In the genomic region with DNA sequence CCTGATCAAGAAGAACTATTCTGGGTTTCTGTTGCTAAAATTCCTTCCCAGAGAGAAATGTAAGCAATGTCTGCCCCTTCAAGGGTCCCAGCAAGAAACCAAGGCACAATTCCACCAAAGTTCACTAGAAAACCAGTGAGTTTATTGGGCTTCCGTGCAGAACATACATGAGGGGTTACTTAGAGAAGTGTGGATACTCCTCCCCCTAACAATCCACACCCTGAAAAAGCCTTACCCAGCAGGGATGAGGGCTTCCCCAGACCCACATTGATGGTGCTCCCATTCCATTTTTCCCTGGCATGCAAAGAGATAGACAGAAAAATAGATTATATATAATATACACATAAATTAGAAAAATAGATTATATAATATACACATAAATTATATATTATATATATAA, we compare ENCODE assay signal across 22 mouse cellular contexts. TPM values are rescaled to one million over a fixed set of nuclear protein-coding genes. Genes with fewer than 3 reads are reported as not detected.
DNase-seq lines count a peak whose midpoint lies in the region; ATAC-seq and TF ChIP-seq lines count a peak whose summit lies in the region.
"Had no signal": no experiment of that assay in that cellular context is flagged by ENCODE, and none has a peak within 500 bp of the region (broad histone marks: within the 10 kb centered on the region; RNA-seq: fewer than 3 reads in every experiment).

No protein-coding gene starts in this region.

- peaks cover 41% of the 10 kb centered on the region for H3K4me1 ChIP-seq in liver, embryonic 12.5 days
- H3K4me1 ChIP-seq in liver, embryonic 11.5 days (replicated peaks; ENCODE audit: control insufficient read depth, insufficient read depth, low read length), result peaks cover 14% of the 10 kb centered on the region
- H3K4me1 ChIP-seq in liver, embryonic 14.5 days (replicated peaks; ENCODE audit: control insufficient read depth in 2 of 2, insufficient read depth in 2 of 2, low read length in 1 of 2), result peaks cover 12 to 23% of the 10 kb centered on the region in 2 experiments
- H3K4me1 ChIP-seq: embryonic facial prominence, embryonic 10.5 days; embryonic facial prominence, embryonic 12.5 days; forebrain, embryonic 13.5 days; forebrain, embryonic 15.5 days had no signal

- peaks cover 7% of the 10 kb centered on the region for H3K27me3 ChIP-seq in liver, embryonic 12.5 days (replicated peaks)
- H3K27me3 ChIP-seq in liver, embryonic 11.5 days (replicated peaks; ENCODE audit: control insufficient read depth, insufficient read depth, low read length), result 0 out of 2 replicates have a peak, but pooled peaks cover under 1% of the 10 kb centered on the region
- H3K27me3 ChIP-seq in liver, embryonic 14.5 days (ENCODE audit: control insufficient read depth, insufficient read depth, low read length), result no peaks in the 10 kb centered on the region
- H3K27me3 ChIP-seq: embryonic facial prominence, embryonic 12.5 days; forebrain, embryonic 13.5 days; forebrain, embryonic 15.5 days; Patski had no signal

- 75% methylated on average over 1 of the region's 1 CpGs for WGBS in liver, embryonic 12.5 days (ENCODE audit: insufficient replicate concordance)
- 86% methylated on average over 1 of the region's 1 CpGs for WGBS in liver, embryonic 11.5 days
- 64% methylated on average over 1 of the region's 1 CpGs for WGBS in liver, embryonic 14.5 days (ENCODE audit: insufficient replicate concordance)

- no peak overlapping the region for H3K4me2 ChIP-seq in liver, embryonic 12.5 days
- no peak overlapping the region for H3K4me2 ChIP-seq in liver, embryonic 11.5 days
- H3K4me2 ChIP-seq in liver, embryonic 14.5 days (ENCODE audit: low read depth), result no peak overlapping the region
- H3K4me2 ChIP-seq: embryonic facial prominence, embryonic 12.5 days; forebrain, embryonic 13.5 days; forebrain, embryonic 15.5 days had no signal

- H3K27ac ChIP-seq in liver, embryonic 12.5 days, result peak overlapping the region; percentile 28; the same call in 1 of the 2 replicates
- H3K27ac ChIP-seq in liver, embryonic 11.5 days (ENCODE audit: low read depth, low read length), result no peak overlapping the region; the same call in 1 of the 2 replicates
- no peak overlapping the region for H3K27ac ChIP-seq in liver, embryonic 14.5 days
- H3K27ac ChIP-seq: embryonic facial prominence, embryonic 10.5 days; embryonic facial prominence, embryonic 12.5 days; forebrain, embryonic 13.5 days; forebrain, embryonic 15.5 days had no signal

- no peaks in the 10 kb centered on the region for H3K9me3 ChIP-seq in liver, embryonic 12.5 days (replicated peaks)
- 0 out of 2 replicates have a peak, but pooled peaks cover 3% of the 10 kb centered on the region for H3K9me3 ChIP-seq in liver, embryonic 11.5 days (ENCODE audit: control insufficient read depth, low read length)
- H3K9me3 ChIP-seq in liver, embryonic 14.5 days (ENCODE audit: control insufficient read depth, low read length), result no peaks in the 10 kb centered on the region
- H3K9me3 ChIP-seq: embryonic facial prominence, embryonic 10.5 days; embryonic facial prominence, embryonic 12.5 days; forebrain, embryonic 15.5 days; G1E had no signal

- TF ChIP-seq CTCF in liver, embryonic 14.5 days (IDR thresholded peaks at IDR 0.05; ENCODE audit: low read depth), result no peak

- no peak overlapping the region for H3K9ac ChIP-seq in liver, embryonic 12.5 days
- no peak overlapping the region for H3K9ac ChIP-seq in liver, embryonic 11.5 days (ENCODE audit: low read depth, low read length)
- no peak overlapping the region for H3K9ac ChIP-seq in liver, embryonic 14.5 days (replicated peaks)
- H3K9ac ChIP-seq: embryonic facial prominence, embryonic 12.5 days; forebrain, embryonic 13.5 days; forebrain, embryonic 15.5 days had no signal

- H3K36me3 ChIP-seq in liver, embryonic 12.5 days, result peaks cover 9% of the 10 kb centered on the region; the same call in 1 of the 2 replicates
- no peaks in the 10 kb centered on the region for H3K36me3 ChIP-seq in liver, embryonic 11.5 days (ENCODE audit: control insufficient read depth, insufficient read depth, low read length)
- H3K36me3 ChIP-seq in liver, embryonic 14.5 days (replicated peaks; ENCODE audit: control insufficient read depth, insufficient read depth, low read depth), result no peaks in the 10 kb centered on the region

- no peak for TF ChIP-seq EP300 in liver, embryonic 14.5 days (IDR thresholded peaks at IDR 0.05; ENCODE audit: low read depth)

- no peak for DNase-seq in liver, embryonic 11.5 days (ENCODE audit: low spot score)
- DNase-seq in liver, embryonic 14.5 days (ENCODE audit: low read depth in 3 of 3, low spot score in 3 of 3), result no peak
- DNase-seq in liver, result no peak
- DNase-seq in thymus, adult 18-20 months, result no peak
- DNase-seq: adrenal gland, adult 8-10 months; adrenal gland, postnatal 14 days; adrenal gland, postnatal 36 days; B cell, adult 2 months; cerebellum, adult 11-12 months; cerebellum, adult 2 months; cerebellum, adult 9-10 months; cerebellum, postnatal 10 days; cerebellum, postnatal 25 days had no signal

- no peak overlapping the region for H3K4me3 ChIP-seq in liver, embryonic 12.5 days
- no peak overlapping the region for H3K4me3 ChIP-seq in liver, embryonic 11.5 days (ENCODE audit: low read depth, low read length)
- no peak overlapping the region for H3K4me3 ChIP-seq in liver, embryonic 14.5 days (ENCODE audit: insufficient read depth in 1 of 2, low read depth in 2 of 2, low read length in 2 of 2)
- H3K4me3 ChIP-seq: embryonic facial prominence, embryonic 10.5 days; embryonic facial prominence, embryonic 12.5 days; forebrain, embryonic 13.5 days; forebrain, embryonic 15.5 days had no signal

- no peak; the same call in 1 of the 2 replicates for ATAC-seq in liver, embryonic 12.5 days
- ATAC-seq in liver, embryonic 11.5 days (replicated peaks; ENCODE audit: low FRiP score), result no peak
- peak; percentile 55; the same call in 1 of the 2 replicates for ATAC-seq in liver, embryonic 14.5 days (ENCODE audit: insufficient read depth)
- ATAC-seq: activated CD4-positive, CD25-positive, alpha-beta regulatory T cell, adult 4 months; CD4-positive, CD25-positive, alpha-beta regulatory T cell, adult 4 months; forebrain, embryonic 13.5 days; forebrain, embryonic 15.5 days; Patski had no signal

RNA-seq across cellular contexts. Expression of a gene that starts 11.9 kb away (rescaled TPM):
- 0.86 and 1.6 TPM in 2 replicates for polyA plus RNA-seq in liver, embryonic 12.5 days (2016; fragmentation: Nextera tagmentation; extraction: Ambion mirVana)
- polyA plus RNA-seq in liver, embryonic 11.5 days (2014; fragmentation: Nextera tagmentation; extraction: Ambion mirVana), result 2.9 and 3.5 TPM in 2 replicates
- polyA plus RNA-seq in liver, embryonic 14.5 days (2012; rRNA removed), result 0.16 and 0.40 TPM in 2 replicates
- polyA plus RNA-seq in liver, embryonic 14.5 days (2014; fragmentation: Nextera tagmentation; extraction: Ambion mirVana), result 0.10 and 0.15 TPM in 2 replicates
- polyA plus RNA-seq: activated CD4-positive, CD25-positive, alpha-beta regulatory T cell, adult 4 months; CD4-positive, CD25-positive, alpha-beta regulatory T cell, adult 4 months; G1E had no signal

RNA-seq across cellular contexts. Expression of a gene that starts 32.6 kb away (rescaled TPM):
- 0.62 and 0.90 TPM in 2 replicates for polyA plus RNA-seq in liver, embryonic 12.5 days (2016; fragmentation: Nextera tagmentation; extraction: Ambion mirVana)
- 0.31 and 0.95 TPM in 2 replicates for polyA plus RNA-seq in liver, embryonic 11.5 days (2014; fragmentation: Nextera tagmentation; extraction: Ambion mirVana)
- polyA plus RNA-seq in liver, embryonic 14.5 days (2012; rRNA removed), result 0.31 and 0.67 TPM in 2 replicates
- polyA plus RNA-seq in liver, embryonic 14.5 days (2014; fragmentation: Nextera tagmentation; extraction: Ambion mirVana), result 0.17 and 0.43 TPM in 2 replicates
- polyA plus RNA-seq: activated CD4-positive, CD25-positive, alpha-beta regulatory T cell, adult 4 months; G1E had no signal

RNA-seq across cellular contexts. Expression of a gene that starts 55.6 kb away (rescaled TPM):
- 0.36 and 0.42 TPM in 2 replicates for polyA plus RNA-seq in liver, embryonic 12.5 days (2016; fragmentation: Nextera tagmentation; extraction: Ambion mirVana)
- polyA plus RNA-seq in liver, embryonic 11.5 days (2014; fragmentation: Nextera tagmentation; extraction: Ambion mirVana), result 0.73 and 0.78 TPM in 2 replicates
- 0.93 and 1.0 TPM in 2 replicates for polyA plus RNA-seq in liver, embryonic 14.5 days (2012; rRNA removed)
- 0.70 and 0.78 TPM in 2 replicates for polyA plus RNA-seq in liver, embryonic 14.5 days (2014; fragmentation: Nextera tagmentation; extraction: Ambion mirVana)
- polyA plus RNA-seq: activated CD4-positive, CD25-positive, alpha-beta regulatory T cell, adult 4 months; CD4-positive, CD25-positive, alpha-beta regulatory T cell, adult 4 months; G1E had no signal
